Mouse (Mus musculus): Measurements from ENCODE around the gene Eif2ak1. TPM values are rescaled to one million over a fixed set of nuclear protein-coding genes. Genes with fewer than 3 reads are reported as not detected.

The Eif2ak1 gene
- total RNA-seq, 1 experiment from 2014 or later = 43.5 TPM

GRCm38 (mm10) chr5:143893396-143893795 is 75.8 kb downstream of the Eif2ak1 start:
- peak; percentile 98 for ATAC-seq (replicated peaks; ENCODE audit: low read depth, poor library complexity, severe bottlenecking)

GRCm38 (mm10) chr5:143897635-143898330 is 80.2 kb downstream of the Eif2ak1 start, which contains the start of gene Ankrd61:
Gene Ankrd61, minus strand, starts transcription at chr5:143897685.
- no peak for ATAC-seq (replicated peaks; ENCODE audit: low read depth, poor library complexity, severe bottlenecking)

GRCm38 (mm10) chr5:143902111-143902510 is 84.5 kb downstream of the Eif2ak1 start:
- no peak for ATAC-seq (replicated peaks; ENCODE audit: low read depth, poor library complexity, severe bottlenecking)

DNA sequence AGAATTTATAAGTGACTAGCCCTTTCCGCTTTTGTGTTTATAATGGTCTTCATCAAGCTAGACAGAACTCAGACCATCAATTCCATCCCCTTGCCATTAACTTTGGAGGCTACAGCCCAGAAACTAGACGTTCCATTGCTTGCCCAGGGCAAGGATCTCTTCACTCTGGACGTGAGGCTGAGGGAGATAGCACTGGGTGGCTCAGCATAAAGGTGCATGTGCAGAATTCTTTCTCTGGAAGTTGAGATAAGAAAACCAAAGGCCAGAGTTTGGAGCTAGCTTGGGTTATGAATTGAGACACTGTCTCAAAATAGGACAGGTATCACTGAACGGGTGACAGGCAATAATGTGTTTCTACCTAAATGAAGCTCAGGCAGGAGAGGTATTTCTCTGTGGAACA is 86.2 kb downstream of the Eif2ak1 start:
- ATAC-seq (replicated peaks; ENCODE audit: low read depth, poor library complexity, severe bottlenecking) = no peak

DNA sequence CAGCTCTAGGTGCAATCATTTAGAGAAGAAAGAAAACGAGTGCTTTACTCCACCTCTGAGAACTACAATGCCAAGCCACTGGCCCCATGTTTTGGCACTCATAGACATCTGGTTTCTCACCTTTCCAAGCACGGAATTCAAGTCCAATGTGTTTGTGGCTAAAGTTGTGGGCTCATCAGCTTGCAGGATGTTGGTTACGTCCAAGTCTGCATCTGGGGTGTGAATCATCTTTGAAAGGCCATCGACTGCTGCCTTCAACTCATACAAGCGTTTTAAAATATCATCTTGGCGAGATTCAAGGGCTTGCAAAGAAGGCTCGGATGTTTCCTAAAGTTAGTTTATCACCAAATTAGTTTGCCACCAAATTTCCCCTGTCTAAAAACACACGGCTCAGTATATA is 88.8 kb downstream of the Eif2ak1 start:
- no peak for ATAC-seq (replicated peaks; ENCODE audit: low read depth, poor library complexity, severe bottlenecking)

DNA sequence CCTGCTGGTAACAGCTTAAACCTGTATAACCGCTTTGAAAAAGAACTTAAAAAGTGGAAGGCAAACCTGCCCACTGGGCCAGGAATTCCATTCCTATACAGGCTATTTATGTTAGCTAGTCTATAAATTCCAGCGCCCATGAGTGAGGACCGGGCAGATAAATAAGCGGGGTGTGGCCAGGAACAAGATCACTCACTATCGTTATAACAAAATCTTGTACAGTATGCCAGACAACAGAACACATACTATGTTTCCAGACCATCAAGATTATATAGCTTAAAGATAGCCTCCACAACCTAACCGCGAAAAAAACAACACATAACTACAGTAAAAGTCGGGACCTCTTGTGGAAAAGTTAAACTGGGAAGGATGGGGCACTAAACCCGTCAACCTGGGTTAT is 91.3 kb downstream of the Eif2ak1 start:
- no peak for ATAC-seq (replicated peaks; ENCODE audit: low read depth, poor library complexity, severe bottlenecking)

DNA sequence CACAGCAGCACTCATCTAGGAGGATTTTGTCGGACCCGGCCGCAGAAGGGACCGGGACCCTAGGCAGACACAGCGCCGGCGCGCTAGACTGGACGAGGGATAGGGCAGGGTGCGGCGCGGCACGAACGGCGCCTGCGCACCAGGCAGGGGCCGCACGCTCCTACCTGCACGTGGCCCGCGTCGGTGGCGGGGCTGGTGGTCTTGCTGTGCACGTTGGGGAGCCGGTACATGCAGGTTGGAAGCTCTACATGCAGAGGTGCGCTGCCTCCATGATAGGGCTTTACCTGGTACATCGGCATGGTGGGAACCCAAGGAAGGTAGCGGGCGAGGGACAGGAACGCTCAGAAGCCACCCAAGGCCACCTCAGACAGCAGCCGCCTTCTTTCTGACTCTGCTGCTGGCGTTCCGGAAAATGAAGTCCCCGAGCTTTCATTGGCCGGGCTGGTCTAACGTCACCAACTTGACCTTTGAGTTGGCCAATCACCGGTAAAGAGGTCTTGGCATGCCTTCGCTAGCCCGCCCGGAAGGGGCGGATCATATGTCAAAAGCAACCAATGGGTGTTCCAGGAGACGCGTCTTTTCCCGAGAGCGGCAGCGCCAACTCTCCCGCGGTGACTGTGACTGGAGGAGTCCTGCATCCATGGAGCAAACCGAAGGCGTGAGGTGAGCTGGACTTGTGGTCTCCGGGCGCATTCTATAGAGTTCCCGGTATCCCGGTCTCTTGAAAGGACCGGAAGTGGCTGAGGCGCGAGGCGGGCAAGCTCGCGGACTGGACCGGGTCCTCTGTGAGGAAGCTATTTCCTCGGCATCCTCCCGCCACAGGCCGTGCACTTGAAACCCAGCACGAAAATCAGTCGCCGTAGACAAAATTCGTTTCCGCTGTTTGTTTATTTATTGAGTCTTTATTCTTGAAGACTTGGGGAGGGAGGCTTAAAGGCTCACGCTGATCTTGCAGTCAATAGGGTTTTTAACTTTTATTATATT is 92.1 kb downstream of the Eif2ak1 start, which contains the start of the genes Aimp2 and Pms2:
Aimp2 (minus strand) TSS at position 431 of the 984 bp plus-strand sequence.
Pms2 (plus strand) TSS at position 548 of the 984 bp plus-strand sequence.
- peak; percentile 98 for ATAC-seq (replicated peaks; ENCODE audit: low read depth, poor library complexity, severe bottlenecking)

DNA sequence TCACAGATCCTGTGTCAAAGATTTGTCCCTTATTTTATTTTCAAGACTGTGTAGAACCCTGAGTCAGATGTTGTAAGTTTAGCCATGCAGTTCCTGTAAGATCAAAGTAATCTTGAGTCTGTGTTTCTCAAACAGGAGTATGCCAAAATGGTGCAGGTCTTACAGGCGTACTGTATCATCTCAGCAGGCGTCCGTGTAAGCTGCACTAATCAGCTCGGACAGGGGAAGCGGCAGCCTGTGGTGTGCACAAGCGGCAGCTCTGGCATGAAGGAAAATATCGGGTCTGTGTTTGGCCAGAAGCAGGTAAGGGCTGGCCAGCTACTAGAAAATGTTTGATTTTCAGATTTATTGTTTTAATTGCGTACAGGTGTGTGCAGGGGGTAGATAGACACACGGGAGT is 98.6 kb downstream of the Eif2ak1 start:
- no peak for ATAC-seq (replicated peaks; ENCODE audit: low read depth, poor library complexity, severe bottlenecking)

DNA sequence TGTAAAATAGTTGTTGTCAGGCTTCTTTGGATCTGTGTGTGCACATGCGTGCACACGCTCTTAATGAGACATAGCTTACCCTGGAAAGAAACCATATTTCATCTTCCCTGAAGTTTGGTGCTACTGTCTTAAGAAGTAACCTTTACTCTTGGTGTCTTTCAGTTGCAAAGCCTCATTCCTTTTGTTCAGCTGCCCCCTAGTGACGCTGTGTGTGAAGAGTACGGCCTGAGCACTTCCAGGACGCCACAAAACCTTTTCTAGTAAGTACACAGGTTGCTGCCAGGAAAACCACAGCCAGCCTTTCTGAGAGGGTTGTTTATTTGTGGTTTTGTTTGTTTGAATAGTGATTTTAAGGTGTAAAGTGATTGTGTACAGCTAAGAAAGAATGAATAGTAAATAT is 99.8 kb downstream of the Eif2ak1 start:
- peak; percentile 90 for ATAC-seq (replicated peaks; ENCODE audit: low read depth, poor library complexity, severe bottlenecking)

DNA sequence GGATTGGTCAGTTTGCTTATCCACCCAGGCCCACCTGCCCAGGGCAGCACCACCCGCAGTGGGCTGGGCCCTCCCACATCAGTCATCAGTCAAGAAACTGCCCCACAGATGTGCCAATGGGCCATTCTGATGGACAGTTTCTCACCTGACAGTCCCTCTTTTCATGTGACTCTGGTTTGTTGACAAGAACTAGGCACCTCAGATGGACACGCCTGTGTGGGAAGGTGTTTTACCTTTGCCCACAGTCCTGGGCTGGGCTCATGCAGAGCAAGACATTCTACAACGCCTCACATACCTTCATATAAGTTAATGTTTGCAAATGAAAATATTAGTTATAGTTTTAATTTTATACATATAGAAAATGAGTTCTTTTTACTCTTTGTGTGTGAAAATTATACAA is 100.5 kb downstream of the Eif2ak1 start:
- no peak for ATAC-seq (replicated peaks; ENCODE audit: low read depth, poor library complexity, severe bottlenecking)

DNA sequence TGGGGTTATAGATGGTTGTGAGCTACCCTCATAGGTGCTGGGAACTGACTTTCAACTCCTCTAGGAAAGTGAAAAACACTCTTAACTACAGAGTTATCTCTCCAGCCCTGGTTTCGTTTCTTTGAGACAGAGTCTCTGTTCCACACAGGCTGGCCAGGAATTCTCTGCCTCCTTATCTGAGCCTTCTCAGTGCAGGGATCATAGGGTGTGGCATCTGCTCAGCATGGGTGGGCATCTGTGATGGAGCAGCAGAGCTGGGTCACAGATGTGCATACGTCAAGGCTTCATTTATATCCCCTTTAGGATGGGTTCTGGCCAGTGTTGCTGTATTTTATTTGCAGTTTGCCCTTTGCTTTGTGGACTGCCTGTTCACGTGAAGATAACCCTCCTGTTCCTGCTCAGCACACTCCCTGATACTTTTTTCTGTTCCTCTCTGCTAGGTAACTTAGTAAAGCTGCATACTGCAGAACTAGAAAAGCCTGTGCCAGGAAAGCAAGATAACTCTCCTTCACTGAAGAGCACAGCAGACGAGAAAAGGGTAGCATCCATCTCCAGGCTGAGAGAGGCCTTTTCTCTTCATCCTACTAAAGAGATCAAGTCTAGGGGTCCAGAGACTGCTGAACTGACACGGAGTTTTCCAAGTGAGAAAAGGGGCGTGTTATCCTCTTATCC is 107.3 kb downstream of the Eif2ak1 start:
- ATAC-seq (replicated peaks; ENCODE audit: low read depth, poor library complexity, severe bottlenecking) = peak; percentile 25; the same call in 1 of the 2 replicates

DNA sequence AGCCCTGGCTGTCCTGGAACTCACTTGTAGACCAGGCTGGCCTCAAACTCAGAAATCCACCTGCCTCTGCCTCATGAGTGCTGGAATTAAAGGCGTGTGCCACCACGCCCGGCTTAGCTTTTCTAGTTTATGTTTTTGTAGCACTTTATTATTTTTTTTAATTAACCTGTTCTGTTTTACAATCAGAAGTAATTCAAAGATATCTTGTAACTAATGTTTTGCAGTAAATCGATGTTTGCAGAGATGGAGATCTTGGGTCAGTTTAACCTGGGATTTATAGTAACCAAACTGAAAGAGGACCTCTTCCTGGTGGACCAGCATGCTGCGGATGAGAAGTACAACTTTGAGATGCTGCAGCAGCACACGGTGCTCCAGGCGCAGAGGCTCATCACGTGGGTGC is 110.3 kb downstream of the Eif2ak1 start, which contains the start of gene Gm42421:
Gm42421 (plus strand) TSS at position 301 of the 400 bp plus-strand sequence.
- no peak for ATAC-seq (replicated peaks; ENCODE audit: low read depth, poor library complexity, severe bottlenecking)

GRCm38 (mm10) chr5:143929291-143929690 is 111.7 kb downstream of the Eif2ak1 start:
- ATAC-seq (replicated peaks; ENCODE audit: low read depth, poor library complexity, severe bottlenecking) = no peak

DNA sequence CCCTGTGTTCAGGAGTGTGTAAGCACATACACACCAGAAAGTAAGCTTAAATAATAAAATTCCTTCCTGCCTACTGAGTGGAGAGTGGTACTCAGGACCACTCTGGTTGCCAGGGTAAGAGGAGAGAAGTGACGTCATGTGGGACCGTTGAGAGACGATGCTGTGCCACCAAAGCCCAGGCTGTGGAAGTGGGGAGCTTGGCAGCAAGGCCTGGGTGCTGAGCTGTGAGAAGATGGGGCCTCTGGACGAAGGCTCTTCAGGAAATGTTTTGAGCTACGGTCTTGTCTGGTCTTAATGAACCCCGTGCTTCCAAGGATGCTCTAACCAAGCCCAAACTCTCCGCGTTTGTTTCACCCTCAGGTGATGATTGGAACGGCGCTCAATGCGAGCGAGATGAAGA is 113.1 kb downstream of the Eif2ak1 start:
- ATAC-seq (replicated peaks; ENCODE audit: low read depth, poor library complexity, severe bottlenecking) = no peak

- ATAC-seq (replicated peaks; ENCODE audit: low read depth, poor library complexity, severe bottlenecking) = no peak
Observed at GRCm38 (mm10) chr5:143931863-143932580, 114.4 kb downstream of the Eif2ak1 start.

DNA sequence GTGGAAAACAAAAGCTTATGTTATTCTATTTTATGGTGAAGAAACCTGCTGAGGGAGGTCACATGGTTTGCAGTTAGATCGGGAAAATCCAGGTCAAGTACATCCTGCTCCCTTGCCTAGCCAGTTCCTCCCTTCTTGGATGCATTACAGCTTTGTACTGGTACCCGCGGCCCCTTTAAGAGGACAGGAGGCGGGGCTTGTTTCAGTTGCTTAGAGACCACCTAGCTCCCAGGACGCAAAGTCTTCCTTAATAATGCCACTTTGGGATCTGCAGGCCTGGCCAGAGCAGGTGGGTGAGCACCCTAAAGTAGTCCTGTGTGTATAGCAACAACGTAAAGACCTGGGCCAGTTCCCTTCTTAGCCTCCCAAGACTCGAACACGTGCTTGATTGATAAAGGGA is 115.2 kb downstream of the Eif2ak1 start, which contains the start of gene Rsph10b:
Rsph10b (plus strand) TSS at position 205 of the 400 bp plus-strand sequence.
- no peak for ATAC-seq (replicated peaks; ENCODE audit: low read depth, poor library complexity, severe bottlenecking)

DNA sequence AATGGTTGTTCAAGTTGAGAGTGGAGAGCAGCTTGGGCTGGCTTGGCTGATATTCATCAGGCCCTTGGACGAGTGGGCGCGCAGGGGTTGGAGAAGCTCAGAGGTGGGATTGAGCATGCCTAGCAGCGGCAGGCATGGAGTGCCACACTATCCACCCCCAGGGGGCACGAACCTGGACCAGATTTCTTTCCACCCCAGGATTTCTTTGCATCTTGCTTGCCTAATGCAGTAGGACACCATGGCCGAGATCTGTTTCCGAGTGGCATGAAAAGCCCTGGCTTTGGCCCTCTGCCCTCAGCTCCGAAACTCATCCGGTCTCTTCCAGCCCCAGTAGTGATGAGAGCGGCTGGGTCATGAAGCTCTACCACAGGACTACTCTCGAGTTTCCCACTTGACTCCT is 115.8 kb downstream of the Eif2ak1 start:
- ATAC-seq (replicated peaks; ENCODE audit: low read depth, poor library complexity, severe bottlenecking) = no peak

DNA sequence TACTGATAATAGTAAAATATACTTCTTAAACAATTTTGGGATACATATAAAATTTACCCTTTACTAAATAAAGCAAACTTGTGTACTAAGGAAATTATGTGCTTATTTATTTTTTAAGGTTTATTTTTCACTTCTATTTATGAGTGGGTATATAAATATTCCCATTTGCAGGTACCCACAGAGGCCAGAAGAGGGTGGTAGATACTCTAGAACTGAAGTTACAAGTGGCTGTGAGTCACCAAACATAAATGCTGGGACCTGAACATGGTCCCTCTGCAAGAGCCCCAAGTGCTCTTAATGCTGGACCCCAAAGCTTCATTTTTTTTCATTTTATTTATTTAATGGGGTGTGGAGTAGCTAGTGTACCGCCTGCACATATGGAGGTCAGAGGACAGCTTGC is 116.3 kb downstream of the Eif2ak1 start:
- no peak for ATAC-seq (replicated peaks; ENCODE audit: low read depth, poor library complexity, severe bottlenecking)

GRCm38 (mm10) chr5:143936156-143936555 is 118.6 kb downstream of the Eif2ak1 start:
- no peak for ATAC-seq (replicated peaks; ENCODE audit: low read depth, poor library complexity, severe bottlenecking)
